Mouse (Mus musculus): ENCODE results near the gene St3gal3. TPM values are rescaled to one million over a fixed set of nuclear protein-coding genes. Genes with fewer than 3 reads are reported as not detected.

The St3gal3 gene
- total and polyA plus RNA-seq, 3 experiments, result 16.4 to 23.3 TPM; not detected in 1

GRCm38 (mm10) chr4:118179467-118180300 lies 45.0 kb upstream of the St3gal3 start, which contains the start of gene Kdm4a (continued):
- TF ChIP-seq ZKSCAN1 (IDR thresholded peaks at IDR 0.05; ENCODE audit: low read depth, low read length), result no peak
- no peak for TF ChIP-seq USF2 (IDR thresholded peaks at IDR 0.05; ENCODE audit: borderline replicate concordance in 1 of 2, insufficient read depth in 1 of 2, low read depth in 1 of 2, low read length in 2 of 2)
- TF ChIP-seq MAZ (IDR thresholded peaks at IDR 0.05; ENCODE audit: low read depth, low read length), result peak; percentile 94; the same call in 1 of the 2 replicates
- peak; percentile 63 for TF ChIP-seq POLR2AphosphoS2 (IDR thresholded peaks at IDR 0.05; ENCODE audit: low read length)
- no peak for TF ChIP-seq BHLHE40 (IDR thresholded peaks at IDR 0.05; ENCODE audit: borderline replicate concordance, low read depth, low read length)
- TF ChIP-seq TBP (IDR thresholded peaks at IDR 0.05; ENCODE audit: low read depth, low read length), result peak; percentile 82
- TF ChIP-seq EP300 (IDR thresholded peaks at IDR 0.05; ENCODE audit: low read depth in 1 of 2, low read length in 2 of 2), result peak in 1 of 2 experiments; percentile 41; a peak in 1 of 4 replicates
- no peak for TF ChIP-seq UBTF (IDR thresholded peaks at IDR 0.05; ENCODE audit: borderline replicate concordance, insufficient read depth, low read depth, low read length)
- TF ChIP-seq JUND (IDR thresholded peaks at IDR 0.05; ENCODE audit: low read depth, low read length), result no peak
- no peak for TF ChIP-seq TAL1 (IDR thresholded peaks at IDR 0.05; ENCODE audit: low read length)
- TF ChIP-seq SIN3A (IDR thresholded peaks at IDR 0.05; ENCODE audit: low read length), result peak; percentile 84
- no peak for TF ChIP-seq SMC3 (IDR thresholded peaks at IDR 0.05; ENCODE audit: low read depth, low read length)
- no peak for TF ChIP-seq POLR2AphosphoS5 (IDR thresholded peaks at IDR 0.05; ENCODE audit: borderline replicate concordance, low read depth, low read length)
- TF ChIP-seq MAX (IDR thresholded peaks at IDR 0.05; ENCODE audit: low read length), result peak; percentile 43
- TF ChIP-seq KAT2A (conservative IDR thresholded peaks at IDR 0.05; ENCODE audit: low read depth, low read length), result peak; percentile 55; the same call in 1 of the 2 replicates
- 0 out of 2 replicates have a peak, but pooled peaks have one; percentile 35 for TF ChIP-seq ELF1 (IDR thresholded peaks at IDR 0.05; ENCODE audit: low read depth, low read length)

GRCm38 (mm10) chr4:118178952-118179466 lies 44.3 kb upstream of the St3gal3 start:
- H3K36me3 ChIP-seq (ENCODE audit: control insufficient read depth in 1 of 2, insufficient read depth in 2 of 2, low read length in 2 of 2), result peaks cover 4 to 9% of the 10 kb centered on the region in 2 experiments; a peak in 3 of 4 replicates
- DNase-seq (ENCODE audit: low read depth, low spot score), result no peak

More at GRCm38 (mm10) chr4:118178952-118179466, 44.3 kb upstream of the St3gal3 start:
- H3K4me1 ChIP-seq (ENCODE audit: control insufficient read depth in 1 of 2, insufficient read depth in 2 of 2, low read length in 2 of 2), result peaks cover 0 to 5% of the 10 kb centered on the region in 2 experiments; a peak in 2 of 4 replicates
- H3K27me3 ChIP-seq (ENCODE audit: control insufficient read depth in 1 of 2, insufficient read depth in 2 of 2, low read length in 2 of 2), result no peaks in the 10 kb centered on the region
- H3K9me3 ChIP-seq (replicated peaks; ENCODE audit: insufficient read depth, low read length), result no peaks in the 10 kb centered on the region
- TF ChIP-seq MAZ (IDR thresholded peaks at IDR 0.05; ENCODE audit: low read depth, low read length), result no peak
- TF ChIP-seq JUND (IDR thresholded peaks at IDR 0.05; ENCODE audit: low read depth, low read length), result no peak
- TF ChIP-seq USF2 (IDR thresholded peaks at IDR 0.05; ENCODE audit: borderline replicate concordance in 1 of 2, insufficient read depth in 1 of 2, low read depth in 1 of 2, low read length in 2 of 2), result no peak
- no peak for TF ChIP-seq MAFK (IDR thresholded peaks at IDR 0.05; ENCODE audit: borderline replicate concordance, low read depth, low read length)
- TF ChIP-seq TCF12 (IDR thresholded peaks at IDR 0.05; ENCODE audit: low read depth, low read length), result no peak
- TF ChIP-seq RAD21 (IDR thresholded peaks at IDR 0.05; ENCODE audit: low read depth, low read length), result no peak
- TF ChIP-seq CTCF (IDR thresholded peaks at IDR 0.05 in 2 of 3, conservative IDR thresholded peaks at IDR 0.05 in 1 of 3; ENCODE audit: control insufficient read depth in 1 of 3, insufficient read depth in 1 of 3, low read depth in 2 of 3, low read length in 3 of 3, poor library complexity in 1 of 3, severe bottlenecking in 1 of 3), result no peak
- H3K27ac ChIP-seq (ENCODE audit: control insufficient read depth, low read depth, low read length), result peak overlapping the region; percentile 65
- peak overlapping the region; percentile 84 to 97 for H3K4me3 ChIP-seq (ENCODE audit: control insufficient read depth in 1 of 2, insufficient read depth in 1 of 2, low read depth in 2 of 2, low read length in 2 of 2)
- H3K79me2 ChIP-seq (ENCODE audit: control insufficient read depth, insufficient read depth, low read length, poor library complexity), result peaks cover 19% of the 10 kb centered on the region
- H3K9ac ChIP-seq (ENCODE audit: control insufficient read depth, low read depth, low read length, poor library complexity, severe bottlenecking), result peak overlapping the region; percentile 89
